In genomic region chr13:44960542-44961291, GRCm38 (mm10) we compare ENCODE assay signal across 11 mouse cellular contexts. TPM values are rescaled to one million over a fixed set of nuclear protein-coding genes. Genes with fewer than 3 reads are reported as not detected.
DNase-seq lines count a peak whose midpoint lies in the region; ATAC-seq and TF ChIP-seq lines count a peak whose summit lies in the region.
"Had no signal": no experiment of that assay in that cellular context is flagged by ENCODE, and none has a peak within 500 bp of the region (broad histone marks: within the 10 kb centered on the region; RNA-seq: fewer than 3 reads in every experiment).

No protein-coding gene starts in this region.

- no peak for TF ChIP-seq EP300 in heart, postnatal 0 days (IDR thresholded peaks at IDR 0.05; ENCODE audit: low read depth)

- DNase-seq in heart, postnatal 0 days (ENCODE audit: low spot score), result peak; percentile 4
- no peak for DNase-seq in heart, adult 9 months (ENCODE audit: low spot score in 2 of 2)
- DNase-seq in midbrain, embryonic 14.5 days, result peak; percentile 59
- DNase-seq in midbrain, embryonic 10.5 days (ENCODE audit: low spot score), result no peak
- no peak for DNase-seq in urinary bladder, postnatal 14 days (ENCODE audit: low spot score)
- DNase-seq: thymus, postnatal 36 days had no signal

- peaks cover 15% of the 10 kb centered on the region; the same call in 1 of the 2 replicates for H3K36me3 ChIP-seq in heart, postnatal 0 days (replicated peaks; ENCODE audit: control insufficient read depth, insufficient read depth, low read length)
- H3K36me3 ChIP-seq in midbrain, embryonic 14.5 days (ENCODE audit: control insufficient read depth, insufficient read depth, low read length), result no peaks in the 10 kb centered on the region
- peaks cover 14% of the 10 kb centered on the region for H3K36me3 ChIP-seq in midbrain, embryonic 10.5 days
- H3K36me3 ChIP-seq in forebrain, embryonic 16.5 days (ENCODE audit: control insufficient read depth, insufficient read depth), result no peaks in the 10 kb centered on the region
- no peaks in the 10 kb centered on the region for H3K36me3 ChIP-seq in midbrain, embryonic 16.5 days (ENCODE audit: control insufficient read depth, insufficient read depth, low read length)
- H3K36me3 ChIP-seq: intestine, embryonic 15.5 days had no signal

- 0 out of 2 replicates have a peak, but pooled peaks have one; percentile 2 for TF ChIP-seq CTCF in heart, postnatal 0 days (IDR thresholded peaks at IDR 0.05; ENCODE audit: low read depth)

- H3K4me1 ChIP-seq in heart, postnatal 0 days (ENCODE audit: control insufficient read depth, insufficient read depth), result no peaks in the 10 kb centered on the region
- no peaks in the 10 kb centered on the region; the same call in 1 of the 2 replicates for H3K4me1 ChIP-seq in midbrain, embryonic 14.5 days (ENCODE audit: control insufficient read depth, insufficient read depth, low read length)
- H3K4me1 ChIP-seq in midbrain, embryonic 10.5 days, result no peaks in the 10 kb centered on the region
- H3K4me1 ChIP-seq in forebrain, embryonic 16.5 days (replicated peaks; ENCODE audit: control insufficient read depth, insufficient read depth, low read length), result peaks cover 14% of the 10 kb centered on the region
- no peaks in the 10 kb centered on the region for H3K4me1 ChIP-seq in midbrain, embryonic 16.5 days (ENCODE audit: control insufficient read depth, insufficient read depth, low read length)
- H3K4me1 ChIP-seq: intestine, embryonic 15.5 days had no signal

- no peak overlapping the region for H3K9ac ChIP-seq in heart, postnatal 0 days (replicated peaks; ENCODE audit: low read depth, low read length)
- no peak overlapping the region for H3K9ac ChIP-seq in midbrain, embryonic 14.5 days (replicated peaks; ENCODE audit: low read length)
- no peak overlapping the region for H3K9ac ChIP-seq in forebrain, embryonic 16.5 days (replicated peaks; ENCODE audit: low read depth, low read length)
- no peak overlapping the region for H3K9ac ChIP-seq in midbrain, embryonic 16.5 days (ENCODE audit: low read depth, low read length)
- H3K9ac ChIP-seq: intestine, embryonic 15.5 days; liver, embryonic 14.5 days had no signal

- no peak for ATAC-seq in heart, postnatal 0 days (ENCODE audit: insufficient read depth, low read depth)
- no peak for ATAC-seq in midbrain, embryonic 14.5 days (ENCODE audit: low FRiP score, low TSS enrichment)
- peak; percentile 95 for ATAC-seq in forebrain, embryonic 16.5 days
- peak; percentile 42; the same call in 1 of the 2 replicates for ATAC-seq in midbrain, embryonic 16.5 days
- ATAC-seq: intestine, embryonic 15.5 days; Patski had no signal

- no peak overlapping the region for H3K4me3 ChIP-seq in heart, postnatal 0 days (ENCODE audit: low read depth, low read length)
- H3K4me3 ChIP-seq in midbrain, embryonic 14.5 days (replicated peaks; ENCODE audit: low read depth, low read length), result no peak overlapping the region
- no peak overlapping the region for H3K4me3 ChIP-seq in midbrain, embryonic 10.5 days
- no peak overlapping the region for H3K4me3 ChIP-seq in forebrain, embryonic 16.5 days (replicated peaks; ENCODE audit: low read length)
- H3K4me3 ChIP-seq in midbrain, embryonic 16.5 days (ENCODE audit: low read depth, low read length), result no peak overlapping the region
- H3K4me3 ChIP-seq: intestine, embryonic 15.5 days had no signal

- no peaks in the 10 kb centered on the region for H3K9me3 ChIP-seq in heart, postnatal 0 days (replicated peaks; ENCODE audit: control insufficient read depth, low read length)
- no peaks in the 10 kb centered on the region for H3K9me3 ChIP-seq in midbrain, embryonic 14.5 days (ENCODE audit: control insufficient read depth, low read length)
- no peaks in the 10 kb centered on the region for H3K9me3 ChIP-seq in midbrain, embryonic 10.5 days (replicated peaks)
- no peaks in the 10 kb centered on the region for H3K9me3 ChIP-seq in forebrain, embryonic 16.5 days (ENCODE audit: control insufficient read depth, low read length)
- H3K9me3 ChIP-seq in midbrain, embryonic 16.5 days (replicated peaks; ENCODE audit: control insufficient read depth, low read length, poor library complexity, severe bottlenecking), result no peaks in the 10 kb centered on the region
- H3K9me3 ChIP-seq: intestine, embryonic 15.5 days had no signal

- H3K27ac ChIP-seq in heart, postnatal 0 days (ENCODE audit: low read depth), result no peak overlapping the region
- H3K27ac ChIP-seq in midbrain, embryonic 14.5 days (replicated peaks; ENCODE audit: low read depth, low read length), result no peak overlapping the region; the same call in 1 of the 2 replicates
- no peak overlapping the region for H3K27ac ChIP-seq in midbrain, embryonic 10.5 days (replicated peaks)
- H3K27ac ChIP-seq in forebrain, embryonic 16.5 days (ENCODE audit: low read length), result no peak overlapping the region
- H3K27ac ChIP-seq in midbrain, embryonic 16.5 days (ENCODE audit: low read length), result no peak overlapping the region
- H3K27ac ChIP-seq: intestine, embryonic 15.5 days; liver, embryonic 14.5 days had no signal

- WGBS in heart, postnatal 0 days, result 80% methylated on average over 5 of the region's 5 CpGs
- WGBS in midbrain, embryonic 14.5 days, result 89% methylated on average over 5 of the region's 5 CpGs
- WGBS in midbrain, embryonic 10.5 days, result 87% methylated on average over 5 of the region's 5 CpGs
- WGBS in forebrain, embryonic 16.5 days, result 48% methylated on average over 5 of the region's 5 CpGs
- WGBS in midbrain, embryonic 16.5 days, result 79% methylated on average over 5 of the region's 5 CpGs

- H3K27me3 ChIP-seq in heart, postnatal 0 days (ENCODE audit: control insufficient read depth, insufficient read depth, low read length), result no peaks in the 10 kb centered on the region
- H3K27me3 ChIP-seq in midbrain, embryonic 14.5 days (ENCODE audit: control insufficient read depth, insufficient read depth, low read length), result no peaks in the 10 kb centered on the region
- H3K27me3 ChIP-seq in midbrain, embryonic 10.5 days (ENCODE audit: low read depth, poor library complexity, severe bottlenecking), result no peaks in the 10 kb centered on the region
- H3K27me3 ChIP-seq in forebrain, embryonic 16.5 days (replicated peaks; ENCODE audit: control insufficient read depth, insufficient read depth, low read length), result no peaks in the 10 kb centered on the region
- no peaks in the 10 kb centered on the region for H3K27me3 ChIP-seq in midbrain, embryonic 16.5 days (ENCODE audit: control insufficient read depth, insufficient read depth, low read depth, low read length)
- H3K27me3 ChIP-seq: intestine, embryonic 15.5 days; Patski had no signal

- no peak overlapping the region for H3K4me2 ChIP-seq in heart, postnatal 0 days (ENCODE audit: low read depth, low read length)
- H3K4me2 ChIP-seq in midbrain, embryonic 14.5 days (ENCODE audit: low read length), result no peak overlapping the region
- H3K4me2 ChIP-seq in forebrain, embryonic 16.5 days (ENCODE audit: low read length), result no peak overlapping the region
- H3K4me2 ChIP-seq in midbrain, embryonic 16.5 days (ENCODE audit: low read length), result no peak overlapping the region
- H3K4me2 ChIP-seq: intestine, embryonic 15.5 days had no signal

RNA-seq across cellular contexts. Expression of gene Dtnbp1, which starts 41.2 kb away (rescaled TPM):
- total RNA-seq in heart, postnatal 0 days (2014; rRNA removed; ENCODE audit: low replicate concordance), result 51.1 and 53.7 TPM in 2 replicates
- 84.5 and 86.0 TPM in 2 replicates for polyA plus RNA-seq in heart, postnatal 0 days (2015; fragmentation: Nextera tagmentation; extraction: Ambion mirVana)
- 131 and 149 TPM in 2 replicates for polyA plus RNA-seq in midbrain, embryonic 14.5 days (2014; fragmentation: Nextera tagmentation; extraction: Ambion mirVana)
- polyA plus RNA-seq in midbrain, embryonic 10.5 days (2016; fragmentation: Nextera tagmentation; extraction: Ambion mirVana), result 74.1 and 75.7 TPM in 2 replicates
- 95.1 and 118 TPM in 2 replicates for polyA plus RNA-seq in forebrain, embryonic 16.5 days (2015; fragmentation: Nextera tagmentation; extraction: Ambion mirVana)
- 130 and 136 TPM in 2 replicates for polyA plus RNA-seq in midbrain, embryonic 16.5 days (2015; fragmentation: Nextera tagmentation; extraction: Ambion mirVana)

Comparison
In these comparisons a context has a peak if more than half of its experiments do, and no peak if none do; other contexts are left out.
1. ATAC-seq: peak in forebrain, embryonic 16.5 days (single experiment) and midbrain, embryonic 16.5 days (single experiment); none in heart, postnatal 0 days (single experiment) and midbrain, embryonic 14.5 days (single experiment).
2. DNase-seq: peak in heart, postnatal 0 days (single experiment) and midbrain, embryonic 14.5 days (single experiment); none in heart, adult 9 months (0 of 2), midbrain, embryonic 10.5 days (single experiment) and urinary bladder, postnatal 14 days (single experiment).